Comparison of ENCODE assay signal across 12 mouse cellular contexts in genomic region chr13:72134101-72134768, GRCm38 (mm10).
DNase-seq lines count a peak whose midpoint lies in the region; ATAC-seq lines count a peak whose summit lies in the region.
"Had no signal": no experiment of that assay in that cellular context is flagged by ENCODE, and none has a peak within 500 bp of the region (broad histone marks: within the 10 kb centered on the region; RNA-seq: fewer than 3 reads in every experiment).

No protein-coding gene starts in this region.

- H3K36me3 ChIP-seq in midbrain, embryonic 11.5 days (ENCODE audit: control insufficient read depth, insufficient read depth, low read length), result no peaks in the 10 kb centered on the region
- H3K36me3 ChIP-seq in midbrain, embryonic 13.5 days, result no peaks in the 10 kb centered on the region
- no peaks in the 10 kb centered on the region for H3K36me3 ChIP-seq in heart, embryonic 13.5 days
- H3K36me3 ChIP-seq: hindbrain, embryonic 12.5 days; stomach, embryonic 15.5 days had no signal

- no peak overlapping the region for H3K4me2 ChIP-seq in midbrain, embryonic 11.5 days
- no peak overlapping the region for H3K4me2 ChIP-seq in midbrain, embryonic 13.5 days (replicated peaks)
- peak overlapping the region; percentile 6; the same call in 1 of the 2 replicates for H3K4me2 ChIP-seq in heart, embryonic 13.5 days
- H3K4me2 ChIP-seq: hindbrain, embryonic 12.5 days; stomach, embryonic 15.5 days had no signal

- peak; percentile 10 for DNase-seq in gastrocnemius, adult 18-20 months (ENCODE audit: low spot score)
- DNase-seq in gastrocnemius, postnatal 10 days, result no peak
- DNase-seq in midbrain, embryonic 11.5 days (ENCODE audit: low spot score, missing footprints), result peak; percentile 73
- no peak for DNase-seq in thymus, adult 18-20 months
- no peak for DNase-seq in T-cell, adult 2 months (ENCODE audit: low spot score)
- DNase-seq in thymus, postnatal 10 days (ENCODE audit: low spot score in 2 of 2), result no peak
- DNase-seq: adrenal gland, postnatal 36 days; kidney, adult 11 months had no signal

- no peak overlapping the region for H3K27ac ChIP-seq in midbrain, embryonic 11.5 days (ENCODE audit: low read depth, low read length)
- H3K27ac ChIP-seq in midbrain, embryonic 13.5 days, result no peak overlapping the region
- peak overlapping the region; percentile 81 for H3K27ac ChIP-seq in heart, embryonic 13.5 days (replicated peaks)
- H3K27ac ChIP-seq: hindbrain, embryonic 12.5 days; stomach, embryonic 15.5 days had no signal

- no peak overlapping the region for H3K4me3 ChIP-seq in midbrain, embryonic 11.5 days (ENCODE audit: low read depth, low read length)
- H3K4me3 ChIP-seq in midbrain, embryonic 13.5 days (replicated peaks), result no peak overlapping the region
- H3K4me3 ChIP-seq in heart, embryonic 13.5 days, result no peak overlapping the region
- H3K4me3 ChIP-seq: hindbrain, embryonic 12.5 days; stomach, embryonic 15.5 days had no signal

- no peak overlapping the region for H3K9ac ChIP-seq in midbrain, embryonic 11.5 days (ENCODE audit: low read length)
- H3K9ac ChIP-seq in midbrain, embryonic 13.5 days (replicated peaks), result no peak overlapping the region
- no peak overlapping the region for H3K9ac ChIP-seq in heart, embryonic 13.5 days
- H3K9ac ChIP-seq: hindbrain, embryonic 12.5 days; stomach, embryonic 15.5 days had no signal

- no peaks in the 10 kb centered on the region for H3K4me1 ChIP-seq in midbrain, embryonic 11.5 days (ENCODE audit: control insufficient read depth, insufficient read depth, low read length)
- H3K4me1 ChIP-seq in midbrain, embryonic 13.5 days (replicated peaks), result 0 out of 2 replicates have a peak, but pooled peaks cover 6% of the 10 kb centered on the region
- peaks cover 37% of the 10 kb centered on the region for H3K4me1 ChIP-seq in heart, embryonic 13.5 days
- H3K4me1 ChIP-seq: hindbrain, embryonic 12.5 days; stomach, embryonic 15.5 days had no signal

- WGBS in midbrain, embryonic 11.5 days, result 79% methylated on average over 8 of the region's 8 CpGs
- 87% methylated on average over 8 of the region's 8 CpGs for WGBS in midbrain, embryonic 13.5 days
- WGBS in heart, embryonic 13.5 days, result 17% methylated on average over 8 of the region's 8 CpGs

- ATAC-seq in midbrain, embryonic 11.5 days (ENCODE audit: low FRiP score), result no peak
- no peak for ATAC-seq in midbrain, embryonic 13.5 days
- ATAC-seq in heart, embryonic 13.5 days (ENCODE audit: extremely low read depth, insufficient number of reproducible peaks, low FRiP score, low TSS enrichment), result peak; percentile 56; the same call in 1 of the 2 replicates

- no peaks in the 10 kb centered on the region for H3K9me3 ChIP-seq in midbrain, embryonic 11.5 days (ENCODE audit: control insufficient read depth, low read length)
- no peaks in the 10 kb centered on the region for H3K9me3 ChIP-seq in midbrain, embryonic 13.5 days
- no peaks in the 10 kb centered on the region for H3K9me3 ChIP-seq in heart, embryonic 13.5 days
- H3K9me3 ChIP-seq: hindbrain, embryonic 12.5 days; stomach, embryonic 15.5 days had no signal

- no peaks in the 10 kb centered on the region for H3K27me3 ChIP-seq in midbrain, embryonic 11.5 days (ENCODE audit: control insufficient read depth, insufficient read depth, low read length)
- H3K27me3 ChIP-seq in midbrain, embryonic 13.5 days, result peaks cover 6% of the 10 kb centered on the region; the same call in 1 of the 2 replicates
- H3K27me3 ChIP-seq in heart, embryonic 13.5 days (replicated peaks), result no peaks in the 10 kb centered on the region
- H3K27me3 ChIP-seq: hindbrain, embryonic 12.5 days; stomach, embryonic 15.5 days had no signal

Comparison
In these comparisons a context has a peak if more than half of its experiments do, and no peak if none do; other contexts are left out.
1. DNase-seq: peak in gastrocnemius, adult 18-20 months (single experiment) and midbrain, embryonic 11.5 days (single experiment); none in gastrocnemius, postnatal 10 days (single experiment), thymus, adult 18-20 months (0 of 2), T-cell, adult 2 months (single experiment) and thymus, postnatal 10 days (0 of 2).